Mouse (Mus musculus): ENCODE measurements around the gene Efcab11. TPM values are rescaled to one million over a fixed set of nuclear protein-coding genes. Genes with fewer than 3 reads are reported as not detected.

The Efcab11 gene
- polyA plus RNA-seq, 1 experiment from 2014 or later, result 6.4 TPM

DNA sequence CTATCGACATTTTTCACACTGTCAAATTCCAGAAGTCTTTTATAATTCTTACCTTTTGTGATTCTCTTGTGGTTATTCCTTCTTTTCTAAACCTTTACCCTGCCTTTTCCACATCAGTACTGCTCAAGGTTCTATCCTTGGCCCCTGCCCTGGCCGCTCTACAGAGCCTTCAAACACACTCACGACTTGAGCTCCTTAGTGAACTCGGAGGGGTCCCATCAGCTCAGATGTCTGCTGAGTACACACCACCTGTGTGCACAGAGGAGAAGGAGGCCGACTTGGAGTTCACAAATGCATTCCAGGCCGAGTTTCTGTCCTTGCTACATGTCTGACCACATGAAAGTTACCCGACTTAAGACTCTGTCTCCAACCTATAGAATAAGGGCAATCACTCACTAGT, 113.2 kb downstream of the Efcab11 start:
- WGBS, result 89% methylated on average over 7 of the region's 7 CpGs
- ATAC-seq (ENCODE audit: low FRiP score), result no peak
- Histone ChIP-seq H3K4me2 (replicated peaks) (no peak overlapping the region), H3K36me3 (replicated peaks; ENCODE audit: control insufficient read depth, insufficient read depth) (no peaks in the 10 kb centered on the region), H3K27ac (no peak overlapping the region), H3K9ac (no peak overlapping the region), H3K4me1 (replicated peaks; ENCODE audit: control insufficient read depth, insufficient read depth, low read length) (no peaks in the 10 kb centered on the region), H3K27me3 (ENCODE audit: control insufficient read depth, insufficient read depth, low read length) (no peaks in the 10 kb centered on the region), H3K9me3 (ENCODE audit: control insufficient read depth, low read length) (no peaks in the 10 kb centered on the region), H3K4me3 (replicated peaks; ENCODE audit: low read length) (no peak overlapping the region)
- DNase-seq (ENCODE audit: low spot score), result no peak

DNA sequence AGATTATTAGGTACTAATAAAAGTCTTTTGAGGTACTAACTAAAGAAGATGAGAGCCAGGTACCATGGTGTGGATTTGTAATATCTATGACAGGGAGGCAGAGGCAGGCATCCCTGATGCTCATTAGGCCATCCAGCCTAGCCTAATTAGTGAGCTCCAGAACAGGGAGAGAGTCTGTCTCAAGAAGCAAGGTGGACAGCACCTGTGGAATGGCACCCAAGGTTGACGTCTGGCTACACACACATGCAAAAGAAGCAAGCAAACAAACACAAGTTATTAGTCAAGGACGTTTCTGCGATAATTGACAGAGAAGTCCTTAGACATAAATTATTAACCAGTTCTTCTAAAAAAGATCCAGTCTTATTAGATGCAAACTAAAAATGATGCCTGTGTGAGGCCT, 114.6 kb downstream of the Efcab11 start:
- no peaks in the 10 kb centered on the region for H3K27me3 ChIP-seq (ENCODE audit: control insufficient read depth, insufficient read depth, low read length)
- ATAC-seq (ENCODE audit: low FRiP score) (no peak), DNase-seq (ENCODE audit: low spot score) (no peak)
- H3K4me3 ChIP-seq (replicated peaks; ENCODE audit: low read length), result no peak overlapping the region
- no peak overlapping the region for H3K27ac ChIP-seq
- H3K9ac ChIP-seq, result no peak overlapping the region
- no peaks in the 10 kb centered on the region for H3K4me1 ChIP-seq (replicated peaks; ENCODE audit: control insufficient read depth, insufficient read depth, low read length)
- no peaks in the 10 kb centered on the region for H3K9me3 ChIP-seq (ENCODE audit: control insufficient read depth, low read length)
- no peak overlapping the region for H3K4me2 ChIP-seq (replicated peaks)
- WGBS, result 93% methylated on average over 3 of the region's 3 CpGs
- no peaks in the 10 kb centered on the region for H3K36me3 ChIP-seq (replicated peaks; ENCODE audit: control insufficient read depth, insufficient read depth)

DNA sequence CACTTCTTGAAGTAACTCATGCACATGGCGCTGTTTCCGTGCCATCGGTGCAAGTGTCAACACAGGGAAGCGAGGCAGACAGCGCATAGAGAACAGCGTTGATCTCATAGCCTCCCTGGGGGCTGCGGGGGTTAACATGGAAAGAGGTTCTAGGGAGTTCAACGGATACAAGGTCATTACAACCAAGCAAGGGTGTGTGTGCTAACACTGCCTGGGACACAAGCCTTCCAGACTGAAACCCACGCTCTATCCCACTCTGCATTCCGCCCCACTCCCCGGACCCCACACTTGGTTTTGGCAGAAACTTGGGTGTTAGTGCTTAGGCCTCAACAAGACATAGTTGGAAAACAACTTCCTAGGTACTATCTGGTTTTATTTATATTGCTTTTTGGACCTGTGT, 116.5 kb downstream of the Efcab11 start:
- Histone ChIP-seq H3K27me3 (ENCODE audit: control insufficient read depth, insufficient read depth, low read length) (no peaks in the 10 kb centered on the region), H3K4me3 (replicated peaks; ENCODE audit: low read length) (no peak overlapping the region), H3K9me3 (ENCODE audit: control insufficient read depth, low read length) (no peaks in the 10 kb centered on the region), H3K4me2 (replicated peaks) (no peak overlapping the region), H3K36me3 (replicated peaks; ENCODE audit: control insufficient read depth, insufficient read depth) (no peaks in the 10 kb centered on the region), H3K4me1 (replicated peaks; ENCODE audit: control insufficient read depth, insufficient read depth, low read length) (no peaks in the 10 kb centered on the region), H3K9ac (no peak overlapping the region), H3K27ac (no peak overlapping the region)
- WGBS, result 92% methylated on average over 11 of the region's 11 CpGs
- no peak for ATAC-seq (ENCODE audit: low FRiP score)
- no peak for DNase-seq (ENCODE audit: low spot score)

DNA sequence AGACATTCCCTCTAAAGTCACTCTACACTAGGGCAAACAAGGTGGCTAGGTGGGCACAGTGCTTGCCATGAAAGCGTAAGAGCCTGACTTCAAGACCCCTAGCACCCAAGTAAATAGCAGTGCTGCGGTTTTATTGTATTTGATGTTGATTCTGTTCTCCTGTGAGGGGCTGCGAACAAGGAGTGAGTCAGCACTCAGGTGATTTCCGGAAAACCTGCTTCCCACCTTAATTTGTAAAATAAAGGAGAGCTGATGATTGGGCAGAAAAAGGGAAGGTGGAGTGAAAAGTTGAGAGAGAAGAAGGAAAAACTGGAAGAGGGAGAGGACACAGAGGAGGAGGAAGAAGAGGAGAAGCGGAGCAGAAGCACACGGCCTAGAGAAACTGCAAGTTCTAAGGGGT, 118.3 kb downstream of the Efcab11 start:
- H3K36me3 ChIP-seq (replicated peaks; ENCODE audit: control insufficient read depth, insufficient read depth), result no peaks in the 10 kb centered on the region
- no peaks in the 10 kb centered on the region for H3K9me3 ChIP-seq (ENCODE audit: control insufficient read depth, low read length)
- no peak overlapping the region for H3K4me3 ChIP-seq (replicated peaks; ENCODE audit: low read length)
- H3K4me1 ChIP-seq (replicated peaks; ENCODE audit: control insufficient read depth, insufficient read depth, low read length), result no peaks in the 10 kb centered on the region
- ATAC-seq (ENCODE audit: low FRiP score), result no peak
- 89% methylated on average over 6 of the region's 6 CpGs for WGBS
- no peak overlapping the region for H3K27ac ChIP-seq
- no peak overlapping the region for H3K9ac ChIP-seq
- H3K27me3 ChIP-seq (ENCODE audit: control insufficient read depth, insufficient read depth, low read length), result no peaks in the 10 kb centered on the region
- no peak overlapping the region for H3K4me2 ChIP-seq (replicated peaks)
- DNase-seq (ENCODE audit: low spot score), result no peak

DNA sequence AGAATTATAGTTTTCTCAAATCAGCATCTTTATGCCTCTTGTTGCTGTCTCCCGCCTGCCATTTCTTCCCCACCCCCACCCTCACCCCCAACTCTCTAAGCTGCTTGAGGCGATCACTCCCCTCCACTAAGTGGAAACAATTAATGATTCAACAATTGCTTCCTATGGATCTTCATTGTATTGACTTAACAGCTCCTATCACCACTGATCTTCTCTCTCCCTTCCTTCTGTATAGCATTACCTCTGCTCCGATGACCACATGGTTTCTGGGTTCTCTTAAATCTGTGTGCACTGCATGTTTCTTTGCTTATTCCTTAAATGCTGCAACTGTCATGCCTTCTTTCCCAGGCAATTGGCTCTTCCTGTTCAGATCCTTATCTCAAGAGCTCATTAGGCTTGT, 120.2 kb downstream of the Efcab11 start:
- no peak for ATAC-seq (ENCODE audit: low FRiP score)
- 85% methylated on average over 3 of the region's 3 CpGs for WGBS

DNA sequence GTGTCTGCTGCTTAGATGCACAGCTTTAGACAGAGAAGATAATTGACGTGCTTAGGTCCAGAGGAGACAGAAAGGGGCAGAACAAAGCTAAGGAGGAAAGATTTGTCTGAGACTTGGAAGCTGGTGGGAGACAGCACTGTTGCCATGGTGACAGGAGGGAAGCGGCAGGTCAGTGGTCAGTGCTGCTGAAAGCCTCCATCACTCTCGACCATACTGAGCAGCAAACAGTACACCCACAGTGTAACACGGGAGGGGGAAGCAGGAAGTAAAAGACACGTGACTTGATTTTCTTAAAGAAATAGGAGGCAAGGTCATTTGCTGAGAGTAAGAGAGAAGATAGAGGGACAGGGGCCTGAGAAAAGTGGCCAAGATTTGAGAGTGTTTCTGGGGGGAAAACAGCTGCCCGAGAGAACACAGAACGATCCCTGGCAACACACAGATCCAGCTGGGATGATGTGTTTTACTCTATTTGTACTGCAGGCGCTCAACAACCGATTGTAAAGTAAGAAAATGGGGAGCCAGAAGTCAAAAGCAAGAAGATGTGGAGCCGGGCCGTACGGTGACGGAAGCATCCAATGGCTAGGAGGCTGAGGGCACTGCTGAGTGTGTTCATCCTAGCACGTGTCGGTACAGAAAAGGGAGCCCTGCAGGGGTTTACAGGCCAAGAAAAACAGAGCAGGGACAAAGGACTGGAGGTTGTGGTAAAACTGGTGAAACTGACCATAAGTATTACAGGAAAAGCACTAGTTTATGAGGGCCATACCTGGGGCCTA, 126.3 kb downstream of the Efcab11 start:
- 29% methylated on average over 15 of the region's 15 CpGs for WGBS
- ATAC-seq (ENCODE audit: low FRiP score) (peak; percentile 82), DNase-seq (ENCODE audit: low spot score) (peak; percentile 61)
- Histone ChIP-seq H3K9ac (peak overlapping the region; percentile 29; the same call in 1 of the 2 replicates), H3K4me2 (replicated peaks) (peak overlapping the region; percentile 41), H3K4me3 (replicated peaks; ENCODE audit: low read length) (no peak overlapping the region), H3K27ac (peak overlapping the region; percentile 55), H3K4me1 (replicated peaks; ENCODE audit: control insufficient read depth, insufficient read depth, low read length) (peaks cover 16% of the 10 kb centered on the region), H3K36me3 (replicated peaks; ENCODE audit: control insufficient read depth, insufficient read depth) (no peaks in the 10 kb centered on the region), H3K9me3 (ENCODE audit: control insufficient read depth, low read length) (no peaks in the 10 kb centered on the region), H3K27me3 (ENCODE audit: control insufficient read depth, insufficient read depth, low read length) (no peaks in the 10 kb centered on the region)

More for the DNA sequence above, 120.2 kb downstream of the Efcab11 start:
- no peak for DNase-seq (ENCODE audit: low spot score)
- H3K4me1 ChIP-seq (replicated peaks; ENCODE audit: control insufficient read depth, insufficient read depth, low read length), result no peaks in the 10 kb centered on the region
- H3K27me3 ChIP-seq (ENCODE audit: control insufficient read depth, insufficient read depth, low read length), result no peaks in the 10 kb centered on the region
- H3K9ac ChIP-seq, result no peak overlapping the region
- H3K9me3 ChIP-seq (ENCODE audit: control insufficient read depth, low read length), result no peaks in the 10 kb centered on the region
- no peak overlapping the region for H3K27ac ChIP-seq
- H3K36me3 ChIP-seq (replicated peaks; ENCODE audit: control insufficient read depth, insufficient read depth), result no peaks in the 10 kb centered on the region
- H3K4me2 ChIP-seq (replicated peaks), result no peak overlapping the region
- H3K4me3 ChIP-seq (replicated peaks; ENCODE audit: low read length), result no peak overlapping the region

DNA sequence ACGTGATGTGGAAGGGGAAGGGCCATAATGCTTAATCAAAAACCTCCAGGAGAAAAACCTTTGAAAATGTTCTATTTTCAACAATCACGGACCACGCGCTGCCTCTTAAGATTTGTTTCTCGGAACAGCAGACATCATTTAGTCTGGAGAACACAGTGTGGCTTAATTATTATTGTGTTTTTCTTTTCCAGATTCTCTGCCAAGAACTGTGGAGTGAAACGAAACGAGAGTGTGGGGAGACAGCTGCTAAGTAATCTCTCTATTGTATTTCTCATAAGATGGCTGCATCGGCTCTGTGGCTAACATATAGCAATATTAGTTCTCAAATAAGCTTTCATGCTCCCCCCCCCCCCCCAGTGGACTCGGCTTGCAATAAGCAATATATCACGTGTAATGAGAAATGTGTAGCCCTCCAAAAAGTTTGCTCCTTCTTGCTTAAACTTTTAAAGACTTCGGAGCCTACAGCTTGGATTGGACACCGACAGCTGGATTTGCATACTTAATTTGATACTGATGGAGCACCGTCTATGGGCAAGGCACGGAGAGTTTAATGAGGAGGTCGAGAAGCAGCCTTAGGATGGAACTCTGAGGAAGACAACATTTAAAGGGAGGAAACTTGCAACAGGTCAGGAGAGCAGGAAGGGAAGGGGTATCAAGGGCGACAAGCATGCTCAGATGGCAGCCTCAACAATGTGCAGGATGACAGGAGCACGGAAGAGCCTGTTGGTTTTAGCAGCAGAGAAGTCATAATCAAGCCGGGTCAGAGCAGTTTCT, 127.1 kb downstream of the Efcab11 start:
- peak overlapping the region; percentile 29; the same call in 1 of the 2 replicates for H3K9ac ChIP-seq
- ATAC-seq (ENCODE audit: low FRiP score), result peak; percentile 43; the same call in 1 of the 2 replicates
- H3K27me3 ChIP-seq (ENCODE audit: control insufficient read depth, insufficient read depth, low read length), result no peaks in the 10 kb centered on the region
- peak overlapping the region; percentile 41 for H3K4me2 ChIP-seq (replicated peaks)
- no peaks in the 10 kb centered on the region for H3K9me3 ChIP-seq (ENCODE audit: control insufficient read depth, low read length)
- H3K4me1 ChIP-seq (replicated peaks; ENCODE audit: control insufficient read depth, insufficient read depth, low read length), result peaks cover 16% of the 10 kb centered on the region
- H3K27ac ChIP-seq, result peak overlapping the region; percentile 55; the same call in 1 of the 2 replicates
- H3K4me3 ChIP-seq (replicated peaks; ENCODE audit: low read length), result no peak overlapping the region
- no peaks in the 10 kb centered on the region for H3K36me3 ChIP-seq (replicated peaks; ENCODE audit: control insufficient read depth, insufficient read depth)
- WGBS, result 40% methylated on average over 18 of the region's 18 CpGs
- DNase-seq (ENCODE audit: low spot score), result no peak

DNA sequence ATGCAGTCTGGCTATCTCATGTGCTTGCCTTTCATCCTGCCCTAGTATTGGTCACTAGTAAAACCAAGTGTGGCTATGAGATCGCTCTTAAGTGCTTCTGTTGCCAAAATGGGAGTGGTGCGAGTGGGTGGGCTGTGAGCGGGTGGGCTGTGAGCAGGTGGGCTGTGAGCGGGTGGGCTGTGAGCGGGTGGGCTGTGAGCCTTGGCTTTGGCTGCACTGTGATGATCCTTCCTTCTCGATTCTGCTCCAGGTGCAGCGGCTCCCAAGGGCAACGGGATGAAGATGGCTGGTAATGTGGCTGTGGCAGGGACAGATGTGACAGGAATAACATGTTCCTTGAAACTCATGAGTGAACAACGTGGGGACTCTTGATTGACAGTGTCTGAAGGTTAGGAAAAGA, 128.0 kb downstream of the Efcab11 start:
- no peak for DNase-seq (ENCODE audit: low spot score)
- Histone ChIP-seq H3K4me2 (replicated peaks) (no peak overlapping the region), H3K27ac (no peak overlapping the region), H3K9ac (no peak overlapping the region), H3K4me1 (replicated peaks; ENCODE audit: control insufficient read depth, insufficient read depth, low read length) (peaks cover 16% of the 10 kb centered on the region), H3K27me3 (ENCODE audit: control insufficient read depth, insufficient read depth, low read length) (no peaks in the 10 kb centered on the region), H3K4me3 (replicated peaks; ENCODE audit: low read length) (no peak overlapping the region), H3K36me3 (replicated peaks; ENCODE audit: control insufficient read depth, insufficient read depth) (no peaks in the 10 kb centered on the region), H3K9me3 (ENCODE audit: control insufficient read depth, low read length) (no peaks in the 10 kb centered on the region)
- no peak; the same call in 1 of the 2 replicates for ATAC-seq (ENCODE audit: low FRiP score)
- WGBS, result 86% methylated on average over 9 of the region's 9 CpGs

DNA sequence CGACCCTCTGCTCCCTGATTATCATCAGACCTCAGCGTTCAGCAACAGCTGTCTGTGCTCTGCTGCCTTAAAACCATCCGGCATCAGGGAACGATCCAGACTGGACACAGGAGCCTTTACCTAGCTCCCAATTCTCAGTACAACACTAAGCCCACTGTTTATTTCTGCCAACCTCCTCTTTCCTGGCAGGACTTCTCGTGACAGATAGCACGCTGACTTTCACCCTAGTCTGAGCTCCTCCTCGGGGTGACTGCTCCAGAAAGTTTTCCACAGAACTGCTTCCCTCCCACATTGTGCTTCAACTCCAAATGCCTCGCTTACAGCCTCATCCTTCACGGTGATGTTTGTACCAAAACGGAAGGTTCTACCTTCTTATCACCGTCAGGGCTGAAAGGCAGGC, 131.3 kb downstream of the Efcab11 start:
- DNase-seq (ENCODE audit: low spot score) (no peak), ATAC-seq (ENCODE audit: low FRiP score) (no peak)
- no peaks in the 10 kb centered on the region for H3K27me3 ChIP-seq (ENCODE audit: control insufficient read depth, insufficient read depth, low read length)
- no peak overlapping the region for H3K4me3 ChIP-seq (replicated peaks; ENCODE audit: low read length)
- H3K4me2 ChIP-seq (replicated peaks), result no peak overlapping the region
- 89% methylated on average over 11 of the region's 11 CpGs for WGBS
- no peak overlapping the region for H3K27ac ChIP-seq
- H3K36me3 ChIP-seq (replicated peaks; ENCODE audit: control insufficient read depth, insufficient read depth), result no peaks in the 10 kb centered on the region
- no peaks in the 10 kb centered on the region for H3K9me3 ChIP-seq (ENCODE audit: control insufficient read depth, low read length)
- H3K9ac ChIP-seq, result no peak overlapping the region
- peaks cover 10% of the 10 kb centered on the region for H3K4me1 ChIP-seq (replicated peaks; ENCODE audit: control insufficient read depth, insufficient read depth, low read length)
